Mouse (Mus musculus) intestine, embryonic 15.5 days (tissue): ENCODE measurements around the gene Btbd8. TPM values are rescaled to one million over a fixed set of nuclear protein-coding genes. Genes with fewer than 3 reads are reported as not detected.

Experiments
- ATAC-seq: fragments of 200-750 bp; cut with Nextera tagmentation; 2 replicates; pipeline ENCODE4 v1.8.0; 2017; ENCODE audit warnings: moderate TSS enrichment, moderate library complexity
- H3K27ac ChIP-seq: fragments of 300-500 bp; sonication (generic); 2 replicates; pipeline ENCODE4 v1.5.1; 2015; ENCODE audit warnings: mild to moderate bottlenecking, inconsistent platforms
- H3K27me3 ChIP-seq: fragments of 300-500 bp; sonication (generic); replicated peaks from 2 replicates; pipeline ENCODE4 v1.6.1; 2015; ENCODE audit warnings: inconsistent platforms
- H3K36me3 ChIP-seq: fragments of 300-500 bp; sonication (generic); 2 replicates; pipeline ENCODE4 v1.6.1; 2015; ENCODE audit warnings: inconsistent platforms
- H3K4me1 ChIP-seq: fragments of 300-500 bp; sonication (generic); replicated peaks from 2 replicates; pipeline ENCODE4 v1.6.1; 2015; ENCODE audit warnings: inconsistent platforms
- H3K4me2 ChIP-seq: fragments of 300-500 bp; sonication (generic); replicated peaks from 2 replicates; pipeline ENCODE4 v1.6.1; 2015; ENCODE audit warnings: mild to moderate bottlenecking, inconsistent platforms
- H3K4me3 ChIP-seq: fragments of 300-500 bp; sonication (generic); replicated peaks from 2 replicates; pipeline ENCODE4 v1.5.1; 2015; ENCODE audit warnings: inconsistent platforms
- H3K9ac ChIP-seq: fragments of 300-500 bp; sonication (generic); 2 replicates; pipeline ENCODE4 v1.6.1; 2015; ENCODE audit warnings: inconsistent platforms
- H3K9me3 ChIP-seq: fragments of 300-500 bp; sonication (generic); 2 replicates; pipeline ENCODE4 v1.6.1; 2016; ENCODE audit warnings: inconsistent platforms
- WGBS: fragments of 180-500 bp; shearing (Covaris S2); methylation state at CpG from one replicate; pipeline ENCODE4 v1.1.7; 2015; 5-methylcytosine and 5-hydroxymethylcytosine counted together
- polyA plus RNA-seq: library from polyadenylated mRNA; unstranded; fragments of >200 nt; fragmentation: Nextera tagmentation; extraction: Ambion mirVana; gene quantifications from 2 replicates; pipeline ENCODE4 v1.2.1, GENCODE M21; 2015

Gene Btbd8
- polyA plus RNA-seq, 1 experiment from 2014 or later = 4.1 TPM

- H3K27me3 ChIP-seq = no peaks in the 10 kb centered on the region
- H3K27ac ChIP-seq = no peak overlapping the region
- H3K9ac ChIP-seq = no peak overlapping the region
- H3K36me3 ChIP-seq = 0 out of 2 replicates have a peak, but pooled peaks cover 3% of the 10 kb centered on the region
- H3K9me3 ChIP-seq = no peaks in the 10 kb centered on the region
- H3K4me3 ChIP-seq = no peak overlapping the region
- ATAC-seq = no peak
- no peaks in the 10 kb centered on the region for H3K4me1 ChIP-seq
- 86% methylated on average over 5 of the region's 5 CpGs for WGBS
- H3K4me2 ChIP-seq = no peak overlapping the region
These were observed 62.2 kb downstream of the Btbd8 start for GRCm38 (mm10) chr5:107499891-107500535.

DNA sequence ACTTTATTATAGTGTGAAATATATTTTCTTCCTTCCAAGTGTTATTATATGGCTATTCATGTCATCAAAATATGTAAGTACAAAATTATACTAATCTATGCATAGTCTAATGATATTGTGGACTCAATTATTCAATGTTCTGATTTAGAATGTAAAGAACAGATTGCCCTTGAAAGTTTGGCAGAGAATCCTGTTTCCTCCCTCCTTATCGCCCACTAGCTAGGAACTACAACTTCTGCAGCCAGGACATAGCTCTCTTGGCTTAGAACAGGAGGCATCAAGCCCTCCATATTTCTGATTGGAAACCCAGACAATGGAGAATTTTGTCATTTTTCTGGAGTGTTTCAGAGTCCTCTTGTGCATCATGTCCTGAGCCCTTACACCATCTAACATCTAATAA, 62.9 kb downstream of the Btbd8 start:
- Histone ChIP-seq H3K36me3 (0 out of 2 replicates have a peak, but pooled peaks cover 3% of the 10 kb centered on the region), H3K4me2 (no peak overlapping the region), H3K4me1 (no peaks in the 10 kb centered on the region), H3K9ac (no peak overlapping the region), H3K27me3 (no peaks in the 10 kb centered on the region), H3K4me3 (no peak overlapping the region), H3K9me3 (no peaks in the 10 kb centered on the region), H3K27ac (no peak overlapping the region)
- WGBS = 81% methylated on average over 1 of the region's 1 CpGs
- ATAC-seq = no peak

GRCm38 (mm10) chr5:107507321-107507720, 69.5 kb downstream of the Btbd8 start, which contains the start of gene Gm42669:
TSS of gene Gm42669 (plus strand) at chr5:107507621.
- no peaks in the 10 kb centered on the region for H3K27me3 ChIP-seq
- no peaks in the 10 kb centered on the region for H3K36me3 ChIP-seq
- no peak within 1 kb of the TSS for H3K4me2 ChIP-seq
- WGBS = 69% methylated on average over 4 of the region's 4 CpGs
- no peak within 1 kb of the TSS for H3K4me3 ChIP-seq
- H3K9ac ChIP-seq = no peak within 1 kb of the TSS
- no peak for ATAC-seq
- H3K4me1 ChIP-seq = no peaks in the 10 kb centered on the region
- H3K27ac ChIP-seq = no peak within 1 kb of the TSS
- H3K9me3 ChIP-seq = no peaks in the 10 kb centered on the region

DNA sequence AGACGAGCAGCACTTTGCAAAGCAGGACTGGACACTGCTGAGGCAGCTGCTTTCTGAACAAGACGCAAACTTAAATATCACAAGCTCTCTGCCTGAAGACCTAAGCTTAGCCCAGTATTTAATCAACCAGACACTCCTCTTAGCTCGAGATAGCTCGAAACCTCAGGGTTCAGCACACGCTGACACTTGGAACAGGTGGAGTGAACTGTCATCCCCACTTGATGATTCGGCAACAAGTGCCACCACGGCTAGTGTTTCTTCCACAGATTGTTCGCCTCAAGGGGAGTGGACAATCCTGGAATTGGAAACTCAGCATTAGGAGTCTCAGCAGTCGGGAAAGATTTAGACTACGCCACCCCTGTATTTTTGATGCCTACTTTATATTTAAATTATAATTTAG, 72.7 kb downstream of the Btbd8 start:
- WGBS = 83% methylated on average over 10 of the region's 10 CpGs
- H3K9me3 ChIP-seq = no peaks in the 10 kb centered on the region
- no peaks in the 10 kb centered on the region for H3K4me1 ChIP-seq
- no peak overlapping the region for H3K9ac ChIP-seq
- no peaks in the 10 kb centered on the region for H3K27me3 ChIP-seq
- H3K4me2 ChIP-seq = no peak overlapping the region
- no peaks in the 10 kb centered on the region for H3K36me3 ChIP-seq
- no peak overlapping the region for H3K4me3 ChIP-seq
- ATAC-seq = no peak
- no peak overlapping the region for H3K27ac ChIP-seq

DNA sequence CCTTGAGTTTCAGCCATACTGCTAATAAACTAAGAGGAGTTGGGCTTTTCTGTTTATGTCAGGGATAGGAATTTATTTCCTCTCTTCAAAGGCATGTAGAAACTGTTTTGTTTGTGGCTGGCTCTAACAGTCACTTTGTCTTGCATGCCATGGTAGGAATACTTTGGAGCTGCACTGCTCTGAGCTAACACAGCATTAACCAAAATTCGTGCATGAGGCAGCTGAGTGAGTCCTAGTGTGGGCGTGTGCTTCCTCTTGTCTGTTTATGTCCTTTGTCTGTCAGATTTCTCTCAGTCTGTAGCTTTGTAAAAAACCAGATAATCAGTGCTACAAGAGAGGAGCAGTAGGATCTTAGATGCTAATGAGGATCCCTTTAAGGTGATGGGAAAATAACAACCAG, 73.5 kb downstream of the Btbd8 start:
- no peaks in the 10 kb centered on the region for H3K9me3 ChIP-seq
- no peaks in the 10 kb centered on the region for H3K36me3 ChIP-seq
- 34% methylated on average over 2 of the region's 2 CpGs for WGBS
- H3K4me2 ChIP-seq = no peak overlapping the region
- H3K27ac ChIP-seq = no peak overlapping the region
- no peak overlapping the region for H3K4me3 ChIP-seq
- no peak for ATAC-seq
- no peak overlapping the region for H3K9ac ChIP-seq
- no peaks in the 10 kb centered on the region for H3K27me3 ChIP-seq
- H3K4me1 ChIP-seq = no peaks in the 10 kb centered on the region

DNA sequence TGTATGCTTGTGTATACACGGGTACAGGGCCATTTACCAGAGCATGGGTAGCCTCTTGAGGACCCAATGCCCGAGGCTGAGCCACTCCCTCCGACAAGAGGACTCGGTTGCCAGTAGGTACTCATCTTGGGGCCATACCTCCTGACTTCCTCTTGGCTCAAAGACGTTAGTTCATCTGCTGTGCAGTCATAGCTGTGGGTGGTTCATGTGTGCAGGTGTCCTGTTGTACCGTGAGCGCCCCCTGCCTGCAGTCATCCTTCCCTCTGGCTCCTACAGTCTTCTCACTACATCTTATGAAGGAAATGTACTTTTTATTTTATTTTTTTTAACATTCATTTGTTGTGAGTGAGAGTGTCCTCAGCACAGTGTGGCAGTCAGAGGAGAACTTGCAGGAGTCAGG, 75.8 kb downstream of the Btbd8 start:
- ATAC-seq = no peak

GRCm38 (mm10) chr5:107515453-107515852, 77.7 kb downstream of the Btbd8 start:
- no peak overlapping the region for H3K4me3 ChIP-seq
- ATAC-seq = no peak
- H3K27ac ChIP-seq = no peak overlapping the region
- no peaks in the 10 kb centered on the region for H3K4me1 ChIP-seq
- H3K9me3 ChIP-seq = no peaks in the 10 kb centered on the region
- WGBS = 96% methylated on average over 3 of the region's 3 CpGs
- no peaks in the 10 kb centered on the region for H3K27me3 ChIP-seq
- H3K9ac ChIP-seq = no peak overlapping the region
- H3K36me3 ChIP-seq = no peaks in the 10 kb centered on the region
- H3K4me2 ChIP-seq = no peak overlapping the region

More for the DNA sequence above, 75.8 kb downstream of the Btbd8 start:
- Histone ChIP-seq H3K27me3 (no peaks in the 10 kb centered on the region), H3K9ac (no peak overlapping the region), H3K4me1 (no peaks in the 10 kb centered on the region), H3K36me3 (no peaks in the 10 kb centered on the region), H3K9me3 (no peaks in the 10 kb centered on the region), H3K4me3 (no peak overlapping the region), H3K4me2 (no peak overlapping the region), H3K27ac (no peak overlapping the region)
- 46% methylated on average over 7 of the region's 7 CpGs for WGBS

GRCm38 (mm10) chr5:107516087-107516486, 78.3 kb downstream of the Btbd8 start:
- Histone ChIP-seq H3K4me2 (no peak overlapping the region), H3K9ac (no peak overlapping the region), H3K4me3 (no peak overlapping the region), H3K27ac (no peak overlapping the region), H3K27me3 (no peaks in the 10 kb centered on the region), H3K4me1 (no peaks in the 10 kb centered on the region), H3K9me3 (no peaks in the 10 kb centered on the region), H3K36me3 (no peaks in the 10 kb centered on the region)
- WGBS = 97% methylated on average over 1 of the region's 1 CpGs
- ATAC-seq = no peak

DNA sequence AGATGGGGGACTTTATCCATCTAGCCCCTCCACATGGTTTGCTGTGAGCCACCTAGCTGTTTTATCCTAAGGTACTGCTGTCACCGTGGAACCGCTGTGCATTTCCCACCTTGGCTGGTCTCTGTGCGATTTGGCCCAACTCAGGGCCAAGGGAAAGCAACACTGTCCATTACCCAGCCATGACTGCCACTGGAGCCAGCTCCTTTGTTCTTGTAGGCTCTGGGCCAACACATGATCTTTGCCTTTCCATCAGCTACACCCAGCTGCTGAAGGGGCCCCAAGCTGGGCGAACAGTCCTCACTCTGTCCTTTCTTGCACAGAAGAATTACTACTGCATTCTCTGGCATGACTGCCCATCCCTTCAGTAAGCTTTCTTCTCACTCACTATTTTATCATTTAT, 80.8 kb downstream of the Btbd8 start:
- WGBS = 92% methylated on average over 4 of the region's 4 CpGs
- Histone ChIP-seq H3K36me3 (no peaks in the 10 kb centered on the region), H3K4me2 (no peak overlapping the region), H3K27ac (no peak overlapping the region), H3K27me3 (no peaks in the 10 kb centered on the region), H3K4me3 (no peak overlapping the region), H3K4me1 (no peaks in the 10 kb centered on the region), H3K9me3 (no peaks in the 10 kb centered on the region), H3K9ac (no peak overlapping the region)
- no peak for ATAC-seq

- Histone ChIP-seq H3K9ac (no peak overlapping the region), H3K36me3 (no peaks in the 10 kb centered on the region), H3K27me3 (no peaks in the 10 kb centered on the region), H3K4me1 (no peaks in the 10 kb centered on the region), H3K27ac (no peak overlapping the region), H3K4me3 (no peak overlapping the region), H3K4me2 (no peak overlapping the region), H3K9me3 (no peaks in the 10 kb centered on the region)
- ATAC-seq = no peak
- 66% methylated on average over 6 of the region's 6 CpGs for WGBS
These were observed 83.6 kb downstream of the Btbd8 start for GRCm38 (mm10) chr5:107521386-107521785.

DNA sequence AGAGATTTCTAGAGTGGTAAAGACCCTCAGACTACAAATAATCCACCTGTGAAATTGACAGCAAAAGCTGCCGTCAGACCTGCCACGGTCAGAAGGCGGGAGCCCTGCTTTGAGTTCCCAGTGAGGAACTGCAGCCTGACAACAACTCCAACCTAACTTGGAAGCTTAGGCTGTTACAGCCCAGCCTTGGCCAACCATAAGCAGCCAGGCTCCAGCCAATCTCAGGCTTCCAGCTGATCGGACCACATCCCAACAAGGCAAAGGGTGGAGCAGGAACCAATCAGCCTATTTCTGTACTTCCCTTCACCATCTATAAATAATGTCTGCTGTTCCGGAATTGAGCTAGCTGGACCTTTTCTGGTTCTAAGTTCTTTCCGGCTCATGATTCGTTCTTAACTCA, 84.1 kb downstream of the Btbd8 start:
- Histone ChIP-seq H3K9me3 (no peaks in the 10 kb centered on the region), H3K27me3 (no peaks in the 10 kb centered on the region), H3K36me3 (no peaks in the 10 kb centered on the region), H3K4me2 (no peak overlapping the region), H3K27ac (no peak overlapping the region), H3K4me3 (no peak overlapping the region), H3K9ac (no peak overlapping the region), H3K4me1 (no peaks in the 10 kb centered on the region)
- WGBS = 73% methylated on average over 7 of the region's 7 CpGs
- ATAC-seq = no peak

DNA sequence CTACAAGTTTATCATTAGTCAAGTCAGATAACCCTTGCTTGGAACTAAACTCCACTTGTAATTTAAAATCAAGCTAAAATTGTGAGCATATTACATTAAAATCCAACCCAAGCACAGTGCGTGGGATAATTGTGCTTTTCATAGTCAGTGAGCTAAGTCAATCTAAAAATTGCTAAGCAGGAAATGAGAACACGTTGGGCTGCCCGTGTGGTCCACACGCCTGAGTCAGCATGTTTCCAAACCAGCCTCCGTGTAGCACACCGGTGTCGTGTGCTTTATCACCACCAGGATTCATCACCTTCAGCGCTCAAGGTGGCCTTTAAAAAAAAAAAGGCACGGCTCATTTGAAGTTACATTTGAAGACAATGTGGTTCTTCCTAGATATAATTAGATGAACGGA, 86.5 kb downstream of the Btbd8 start:
- H3K36me3 ChIP-seq = no peaks in the 10 kb centered on the region
- H3K9me3 ChIP-seq = no peaks in the 10 kb centered on the region
- H3K4me3 ChIP-seq = no peak overlapping the region
- no peak overlapping the region for H3K9ac ChIP-seq
- H3K27me3 ChIP-seq = no peaks in the 10 kb centered on the region
- H3K27ac ChIP-seq = no peak overlapping the region
- H3K4me2 ChIP-seq = no peak overlapping the region
- no peak for ATAC-seq
- no peaks in the 10 kb centered on the region for H3K4me1 ChIP-seq
- 83% methylated on average over 10 of the region's 10 CpGs for WGBS

DNA sequence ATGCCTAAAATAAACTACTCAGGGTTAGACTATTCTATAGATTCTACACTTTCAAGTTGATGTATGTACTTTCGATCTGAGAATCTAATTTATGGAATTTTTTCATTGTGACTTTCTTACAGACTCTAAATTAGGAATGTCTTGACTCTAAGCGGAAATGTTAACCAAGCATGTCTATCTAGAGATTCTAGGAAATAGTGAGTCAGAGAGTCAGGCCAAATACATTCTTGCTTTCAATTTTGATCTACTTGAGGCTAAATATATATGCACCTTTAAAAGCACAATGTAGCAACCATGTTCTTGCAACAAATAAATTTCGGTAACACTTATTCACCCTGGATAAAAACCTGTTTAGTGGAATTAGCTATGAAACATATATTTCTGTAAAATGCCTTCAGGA, 91.1 kb downstream of the Btbd8 start:
- no peaks in the 10 kb centered on the region for H3K36me3 ChIP-seq
- no peaks in the 10 kb centered on the region for H3K9me3 ChIP-seq
- 93% methylated on average over 3 of the region's 3 CpGs for WGBS
- H3K27me3 ChIP-seq = no peaks in the 10 kb centered on the region
- H3K4me2 ChIP-seq = no peak overlapping the region
- ATAC-seq = no peak
- H3K9ac ChIP-seq = no peak overlapping the region
- H3K27ac ChIP-seq = no peak overlapping the region
- H3K4me1 ChIP-seq = no peaks in the 10 kb centered on the region
- H3K4me3 ChIP-seq = no peak overlapping the region
